In the genomic region with DNA sequence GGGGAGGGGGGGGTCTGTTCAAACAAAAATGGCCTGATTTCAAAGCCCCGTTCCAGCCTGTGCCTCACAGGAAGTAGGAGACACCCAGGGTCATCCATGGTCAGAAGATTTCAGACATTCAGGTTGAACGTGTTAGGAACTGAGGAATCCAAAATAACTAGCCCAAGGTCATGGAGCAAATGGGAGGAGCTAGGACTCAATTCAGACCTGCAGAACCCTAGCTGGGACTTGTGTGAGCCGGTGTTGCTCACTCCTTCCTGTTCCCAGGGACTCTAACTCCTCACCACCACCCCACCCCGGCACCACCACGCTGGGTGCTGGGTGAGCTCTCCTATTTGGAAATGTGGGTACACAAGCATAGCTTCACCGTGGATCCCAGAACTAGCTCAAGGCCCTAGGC, we compare ENCODE assay signal across 11 mouse cellular contexts. TPM values are rescaled to one million over a fixed set of nuclear protein-coding genes. Genes with fewer than 3 reads are reported as not detected.
DNase-seq lines count a peak whose midpoint lies in the region; ATAC-seq and TF ChIP-seq lines count a peak whose summit lies in the region.
"Had no signal": no experiment of that assay in that cellular context is flagged by ENCODE, and none has a peak within 500 bp of the region (broad histone marks: within the 10 kb centered on the region; RNA-seq: fewer than 3 reads in every experiment).

No protein-coding gene starts in this region.

- H3K4me1 ChIP-seq in hindbrain, embryonic 10.5 days (replicated peaks): peaks cover 62% of the 10 kb centered on the region
- H3K4me1 ChIP-seq in hindbrain, embryonic 11.5 days (replicated peaks; ENCODE audit: control insufficient read depth, insufficient read depth, low read length): peaks cover 9% of the 10 kb centered on the region
- peaks cover 8% of the 10 kb centered on the region for H3K4me1 ChIP-seq in ES-Bruce4 (ENCODE audit: control insufficient read depth, insufficient read depth, low read length)
- peaks cover 3 to 29% of the 10 kb centered on the region in 2 experiments; a peak in 3 of 4 replicates for H3K4me1 ChIP-seq in ES-E14 (ENCODE audit: control insufficient read depth in 2 of 2, insufficient read depth in 2 of 2, low read length in 2 of 2, poor library complexity in 1 of 2)

- H3K9me3 ChIP-seq in hindbrain, embryonic 10.5 days: no peaks in the 10 kb centered on the region
- no peaks in the 10 kb centered on the region for H3K9me3 ChIP-seq in hindbrain, embryonic 11.5 days (ENCODE audit: control insufficient read depth, low read length)
- H3K9me3 ChIP-seq in ES-Bruce4 (replicated peaks; ENCODE audit: control insufficient read depth, insufficient read depth, low read length, poor library complexity, severe bottlenecking) (no peaks in the 10 kb centered on the region), ES-E14 (ENCODE audit: control insufficient read depth, insufficient read depth, low read depth, low read length) (no peaks in the 10 kb centered on the region)

- peak overlapping the region; percentile 75 for H3K27ac ChIP-seq in hindbrain, embryonic 10.5 days
- no peak overlapping the region for H3K27ac ChIP-seq in hindbrain, embryonic 11.5 days (ENCODE audit: low read depth, low read length)
- peak overlapping the region; percentile 80 for H3K27ac ChIP-seq in ES-Bruce4 (ENCODE audit: insufficient read depth, low read length)
- H3K27ac ChIP-seq in ES-E14 (ENCODE audit: insufficient read depth, low read depth, low read length, poor library complexity, severe bottlenecking): peak overlapping the region; percentile 23; the same call in 1 of the 2 replicates
- H3K27ac ChIP-seq: hindbrain, embryonic 14.5 days had no signal

- no peaks in the 10 kb centered on the region for H3K27me3 ChIP-seq in hindbrain, embryonic 10.5 days (ENCODE audit: insufficient read depth, poor library complexity, severe bottlenecking)
- H3K27me3 ChIP-seq in hindbrain, embryonic 11.5 days (ENCODE audit: control insufficient read depth, insufficient read depth, low read length): no peaks in the 10 kb centered on the region
- H3K27me3 ChIP-seq in ES-Bruce4 (ENCODE audit: control insufficient read depth, insufficient read depth, low read length, poor library complexity, severe bottlenecking): peaks cover 3% of the 10 kb centered on the region; the same call in 1 of the 2 replicates

- 0 out of 2 replicates have a peak, but pooled peaks have one; percentile 18 for TF ChIP-seq EP300 in ES-Bruce4 (IDR thresholded peaks at IDR 0.05; ENCODE audit: insufficient read depth, low read depth, low read length)

- no peak overlapping the region for H3K4me3 ChIP-seq in hindbrain, embryonic 10.5 days
- no peak overlapping the region for H3K4me3 ChIP-seq in hindbrain, embryonic 11.5 days (ENCODE audit: low read depth, low read length)
- H3K4me3 ChIP-seq in ES-Bruce4 (ENCODE audit: low read depth, low read length) (no peak overlapping the region), ES-E14 (ENCODE audit: insufficient read depth in 1 of 2, low read depth in 1 of 2, low read length in 2 of 2, poor library complexity in 1 of 2, severe bottlenecking in 1 of 2) (no peak overlapping the region)

- no peak for DNase-seq in hindbrain, embryonic 10.5 days (ENCODE audit: low spot score)
- no peak for DNase-seq in hindbrain, embryonic 11.5 days (ENCODE audit: low spot score)
- DNase-seq in ES-E14 (ENCODE audit: low read depth, low spot score): no peak
- DNase-seq in gonadal fat pad, adult 2 months (ENCODE audit: low read depth): peak; percentile 94
- no peak for DNase-seq in MN1 (ENCODE audit: low spot score)
- DNase-seq in adipocyte (ENCODE audit: low spot score): no peak
- DNase-seq: kidney, adult 9 months; right cerebral cortex, postnatal 4 days had no signal

- ATAC-seq in hindbrain, embryonic 11.5 days (ENCODE audit: low FRiP score): no peak

- H3K4me2 ChIP-seq in hindbrain, embryonic 11.5 days (replicated peaks; ENCODE audit: low read depth, low read length): no peak overlapping the region
- H3K4me2 ChIP-seq: hindbrain, embryonic 14.5 days had no signal

- H3K36me3 ChIP-seq in hindbrain, embryonic 10.5 days: no peaks in the 10 kb centered on the region
- no peaks in the 10 kb centered on the region for H3K36me3 ChIP-seq in hindbrain, embryonic 11.5 days (ENCODE audit: control insufficient read depth, insufficient read depth, low read length)
- H3K36me3 ChIP-seq in ES-Bruce4 (ENCODE audit: control insufficient read depth, insufficient read depth, low read length, poor library complexity, severe bottlenecking): no peaks in the 10 kb centered on the region
- no peaks in the 10 kb centered on the region; the same call in 1 of the 2 replicates for H3K36me3 ChIP-seq in ES-E14 (ENCODE audit: control insufficient read depth, insufficient read depth, low read length, poor library complexity, severe bottlenecking)

- WGBS in hindbrain, embryonic 10.5 days: 52% methylated on average over 6 of the region's 6 CpGs
- WGBS in hindbrain, embryonic 11.5 days: 48% methylated on average over 6 of the region's 6 CpGs

- TF ChIP-seq POLR2A in ES-Bruce4 (IDR thresholded peaks at IDR 0.05; ENCODE audit: insufficient read depth, low read length): no peak

- H3K9ac ChIP-seq in hindbrain, embryonic 11.5 days (ENCODE audit: low read depth, low read length): no peak overlapping the region
- H3K9ac ChIP-seq in ES-Bruce4 (ENCODE audit: low read depth, poor library complexity, severe bottlenecking) (no peak overlapping the region), ES-E14 (ENCODE audit: insufficient read depth, low read depth, low read length, poor library complexity, severe bottlenecking) (no peak overlapping the region)
- H3K9ac ChIP-seq: hindbrain, embryonic 14.5 days had no signal

- TF ChIP-seq CTCF in ES-Bruce4 (IDR thresholded peaks at IDR 0.05; ENCODE audit: low read depth, low read length): no peak

- in situ Hi-C loops in ES-E14 (cut with MboI; ENCODE audit: low sequenced_read_pairs in 2 of 2, unreplicated experiment in 2 of 2): no loop called here

TF ChIP-seq in ES-E14, 5 proteins besides CTCF, POLR2A, EP300 and RAD21:
- TF ChIP-seq ZC3H11A (IDR thresholded peaks at IDR 0.05; ENCODE audit: borderline replicate concordance, low read depth, low read length): no peak
- no peak for TF ChIP-seq CHD2 (IDR thresholded peaks at IDR 0.05; ENCODE audit: low read depth, low read length)
- TF ChIP-seq MAFK (IDR thresholded peaks at IDR 0.05; ENCODE audit: insufficient read depth, low read depth, low read length): no peak

RNA-seq across cellular contexts. Expression of a gene that starts 3.5 kb away (rescaled TPM):
- 10.4 and 11.8 TPM in 2 replicates for polyA plus RNA-seq in hindbrain, embryonic 10.5 days (2016; fragmentation: Nextera tagmentation; extraction: Ambion mirVana)
- 12.4 and 16.2 TPM in 2 replicates for polyA plus RNA-seq in hindbrain, embryonic 11.5 days (2014; fragmentation: Nextera tagmentation; extraction: Ambion mirVana)
- polyA plus RNA-seq in ES-Bruce4 (2011; ENCODE audit: insufficient read depth, insufficient read length, low read depth, missing spikeins): 20.3 and 21.0 TPM in 2 replicates
- total RNA-seq in ES-E14 (2012; rRNA removed): 29.5 and 32.6 TPM in 2 replicates
- 34.4 and 44.9 TPM in 2 replicates for polyA plus RNA-seq in gonadal fat pad, adult 2 months (2012; rRNA removed)

RNA-seq across cellular contexts. Expression of a gene that starts 11.2 kb away (rescaled TPM):
- polyA plus RNA-seq in hindbrain, embryonic 10.5 days (2016; fragmentation: Nextera tagmentation; extraction: Ambion mirVana): 0.10 TPM in 1 of 2 replicates, not detected in the other
- 0.11 and 0.29 TPM in 2 replicates for polyA plus RNA-seq in hindbrain, embryonic 11.5 days (2014; fragmentation: Nextera tagmentation; extraction: Ambion mirVana)
- not detected in 2 replicates for polyA plus RNA-seq in ES-Bruce4 (2011; ENCODE audit: insufficient read depth, insufficient read length, low read depth, missing spikeins)
- total RNA-seq in ES-E14 (2012; rRNA removed): 0.74 TPM in 1 of 2 replicates, not detected in the other
- polyA plus RNA-seq in gonadal fat pad, adult 2 months (2012; rRNA removed): 4.8 and 5.5 TPM in 2 replicates

RNA-seq across cellular contexts. Expression of a gene that starts 19.9 kb away (rescaled TPM):
- not detected in 2 replicates for polyA plus RNA-seq in hindbrain, embryonic 10.5 days (2016; fragmentation: Nextera tagmentation; extraction: Ambion mirVana)
- not detected in 2 replicates for polyA plus RNA-seq in hindbrain, embryonic 11.5 days (2014; fragmentation: Nextera tagmentation; extraction: Ambion mirVana)
- polyA plus RNA-seq in ES-Bruce4 (2011; ENCODE audit: insufficient read depth, insufficient read length, low read depth, missing spikeins): not detected in 2 replicates
- total RNA-seq in ES-E14 (2012; rRNA removed): not detected in 2 replicates
- polyA plus RNA-seq in gonadal fat pad, adult 2 months (2012; rRNA removed): 2.0 and 2.1 TPM in 2 replicates
- total RNA-seq: layer of hippocampus, postnatal 14 days had no signal
- polyA plus RNA-seq: hindbrain, embryonic 14.5 days had no signal

RNA-seq across cellular contexts. Expression of a gene that starts 22.3 kb away (rescaled TPM):
- polyA plus RNA-seq in hindbrain, embryonic 10.5 days (2016; fragmentation: Nextera tagmentation; extraction: Ambion mirVana): 38.8 and 71.5 TPM in 2 replicates
- 46.1 and 47.6 TPM in 2 replicates for polyA plus RNA-seq in hindbrain, embryonic 11.5 days (2014; fragmentation: Nextera tagmentation; extraction: Ambion mirVana)
- polyA plus RNA-seq in ES-Bruce4 (2011; ENCODE audit: insufficient read depth, insufficient read length, low read depth, missing spikeins): 0.30 and 0.79 TPM in 2 replicates
- total RNA-seq in ES-E14 (2012; rRNA removed): 0.53 and 0.89 TPM in 2 replicates
- polyA plus RNA-seq in gonadal fat pad, adult 2 months (2012; rRNA removed): 3.4 and 4.6 TPM in 2 replicates

RNA-seq across cellular contexts. Expression of a gene that starts 51.3 kb away (rescaled TPM):
- 98.1 and 193 TPM in 2 replicates for polyA plus RNA-seq in hindbrain, embryonic 10.5 days (2016; fragmentation: Nextera tagmentation; extraction: Ambion mirVana)
- polyA plus RNA-seq in hindbrain, embryonic 11.5 days (2014; fragmentation: Nextera tagmentation; extraction: Ambion mirVana): 122 and 135 TPM in 2 replicates
- polyA plus RNA-seq in ES-Bruce4 (2011; ENCODE audit: insufficient read depth, insufficient read length, low read depth, missing spikeins): 17.1 and 18.1 TPM in 2 replicates
- total RNA-seq in ES-E14 (2012; rRNA removed): 37.5 and 125 TPM in 2 replicates
- 106 and 256 TPM in 2 replicates for polyA plus RNA-seq in gonadal fat pad, adult 2 months (2012; rRNA removed)
